Mouse (Mus musculus): ENCODE data around the gene Comt. TPM values are rescaled to one million over a fixed set of nuclear protein-coding genes. Genes with fewer than 3 reads are reported as not detected.

Gene Comt
- total RNA-seq, 1 experiment, result 40.1 TPM

DNA sequence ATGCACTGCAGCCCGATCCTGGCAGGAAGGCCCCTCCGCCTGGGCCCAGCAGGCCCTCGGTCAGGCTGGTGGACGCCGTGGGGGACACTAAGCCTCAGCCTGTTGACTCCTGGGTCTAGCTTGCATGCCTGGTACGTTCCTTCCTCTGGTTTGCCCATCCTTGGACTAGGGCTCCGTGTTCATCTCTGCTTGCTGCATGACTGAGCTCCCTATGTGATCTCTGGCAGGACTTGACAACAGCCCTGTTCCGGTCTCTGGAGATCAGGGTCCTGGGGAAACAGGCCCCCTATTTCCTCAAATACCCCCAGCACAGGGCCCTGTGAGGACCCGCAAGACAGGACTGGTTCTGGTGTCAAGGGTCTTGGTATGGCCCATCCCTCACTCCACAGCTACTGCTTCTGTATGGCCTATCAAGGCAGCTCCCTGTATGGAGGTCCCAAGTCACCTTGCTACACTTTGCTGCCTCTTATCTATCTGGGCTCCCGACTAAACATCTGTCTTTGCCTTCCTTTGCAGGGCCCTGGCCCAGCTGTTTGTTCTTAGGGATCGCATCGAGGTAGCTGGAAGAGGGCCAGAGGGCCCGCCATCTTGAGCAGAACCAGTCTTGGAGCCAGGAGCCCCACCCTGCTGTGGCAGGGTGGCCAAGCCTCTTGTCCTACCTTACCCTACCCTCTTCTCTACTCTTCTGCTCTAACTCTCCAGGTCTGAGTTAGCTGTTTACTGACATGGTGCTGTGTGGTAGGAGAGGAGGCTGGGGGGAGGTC is 21.4 kb downstream of the Comt start:
- no peak overlapping the region for H3K4me3 ChIP-seq (ENCODE audit: insufficient read depth in 1 of 2, low read depth in 1 of 2, low read length in 2 of 2, poor library complexity in 1 of 2, severe bottlenecking in 1 of 2)
- H3K9ac ChIP-seq (ENCODE audit: insufficient read depth, low read depth, low read length, poor library complexity, severe bottlenecking), result no peak overlapping the region
- DNase-seq (ENCODE audit: low read depth, low spot score), result no peak
- in situ Hi-C loops (cut with MboI; ENCODE audit: low sequenced_read_pairs in 2 of 2, unreplicated experiment in 2 of 2), result no loop called here
- H3K27ac ChIP-seq (ENCODE audit: insufficient read depth, low read depth, low read length, poor library complexity, severe bottlenecking), result no peak overlapping the region
- H3K4me1 ChIP-seq (ENCODE audit: control insufficient read depth in 2 of 2, insufficient read depth in 2 of 2, low read length in 2 of 2, poor library complexity in 1 of 2), result peaks cover 0 to 12% of the 10 kb centered on the region in 2 experiments; a peak in 1 of 4 replicates
- no peaks in the 10 kb centered on the region for H3K9me3 ChIP-seq (ENCODE audit: control insufficient read depth, insufficient read depth, low read depth, low read length)
- no peak for TF ChIP-seq ZC3H11A (IDR thresholded peaks at IDR 0.05; ENCODE audit: borderline replicate concordance, low read depth, low read length)
- TF ChIP-seq MAFK (IDR thresholded peaks at IDR 0.05; ENCODE audit: insufficient read depth, low read depth, low read length), result no peak
- no peak for TF ChIP-seq ZNF384 (IDR thresholded peaks at IDR 0.05; ENCODE audit: low read depth, low read length)
- no peak for TF ChIP-seq CHD2 (IDR thresholded peaks at IDR 0.05; ENCODE audit: low read depth, low read length)
- no peak for TF ChIP-seq HCFC1 (IDR thresholded peaks at IDR 0.05; ENCODE audit: borderline replicate concordance, insufficient read depth, low read length)
- peaks cover 38% of the 10 kb centered on the region for H3K36me3 ChIP-seq (ENCODE audit: control insufficient read depth, insufficient read depth, low read length, poor library complexity, severe bottlenecking)

DNA sequence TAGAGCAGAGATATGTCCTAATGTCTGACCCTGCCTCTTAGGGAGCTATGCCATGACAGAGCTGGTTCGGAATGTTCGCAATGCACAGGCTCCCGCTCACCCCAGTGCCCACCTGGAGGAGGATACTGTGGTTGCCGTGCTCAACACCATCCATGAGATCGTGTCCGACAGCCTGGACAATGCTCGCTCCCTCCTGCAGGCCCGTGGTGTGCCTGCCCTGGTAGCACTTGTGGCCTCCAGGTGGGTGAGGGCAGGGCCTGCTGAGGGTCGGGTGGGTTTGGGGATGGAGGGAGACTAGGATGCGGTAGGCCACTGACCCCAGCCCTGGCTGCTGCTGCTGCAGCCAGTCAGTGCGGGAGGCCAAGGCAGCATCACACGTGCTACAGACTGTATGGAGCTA is 23.4 kb downstream of the Comt start:
- in situ Hi-C loops (cut with MboI; ENCODE audit: low sequenced_read_pairs in 2 of 2, unreplicated experiment in 2 of 2), result no loop called here
- Histone ChIP-seq H3K4me1 (ENCODE audit: control insufficient read depth in 2 of 2, insufficient read depth in 2 of 2, low read length in 2 of 2, poor library complexity in 1 of 2) (peaks cover 0 to 17% of the 10 kb centered on the region in 2 experiments; a peak in 1 of 4 replicates), H3K36me3 (ENCODE audit: control insufficient read depth, insufficient read depth, low read length, poor library complexity, severe bottlenecking) (peaks cover 46% of the 10 kb centered on the region), H3K9me3 (ENCODE audit: control insufficient read depth, insufficient read depth, low read depth, low read length) (no peaks in the 10 kb centered on the region), H3K9ac (ENCODE audit: insufficient read depth, low read depth, low read length, poor library complexity, severe bottlenecking) (no peak overlapping the region), H3K27ac (ENCODE audit: insufficient read depth, low read depth, low read length, poor library complexity, severe bottlenecking) (no peak overlapping the region), H3K4me3 (ENCODE audit: insufficient read depth in 1 of 2, low read depth in 1 of 2, low read length in 2 of 2, poor library complexity in 1 of 2, severe bottlenecking in 1 of 2) (no peak overlapping the region)
- TF ChIP-seq CHD2 (IDR thresholded peaks at IDR 0.05; ENCODE audit: low read depth, low read length) (no peak), HCFC1 (IDR thresholded peaks at IDR 0.05; ENCODE audit: borderline replicate concordance, insufficient read depth, low read length) (no peak), MAFK (IDR thresholded peaks at IDR 0.05; ENCODE audit: insufficient read depth, low read depth, low read length) (no peak), ZC3H11A (IDR thresholded peaks at IDR 0.05; ENCODE audit: borderline replicate concordance, low read depth, low read length) (no peak), ZNF384 (IDR thresholded peaks at IDR 0.05; ENCODE audit: low read depth, low read length) (no peak)
- no peak for DNase-seq (ENCODE audit: low read depth, low spot score)

GRCm38 (mm10) chr16:18400472-18401216 is 26.0 kb downstream of the Comt start:
- no peak overlapping the region for H3K27ac ChIP-seq (ENCODE audit: insufficient read depth, low read depth, low read length, poor library complexity, severe bottlenecking)
- peaks cover 54% of the 10 kb centered on the region for H3K36me3 ChIP-seq (ENCODE audit: control insufficient read depth, insufficient read depth, low read length, poor library complexity, severe bottlenecking)
- no peak for DNase-seq (ENCODE audit: low read depth, low spot score)
- no peaks in the 10 kb centered on the region for H3K9me3 ChIP-seq (ENCODE audit: control insufficient read depth, insufficient read depth, low read depth, low read length)
- peaks cover 2 to 21% of the 10 kb centered on the region in 2 experiments; a peak in 3 of 4 replicates for H3K4me1 ChIP-seq (ENCODE audit: control insufficient read depth in 2 of 2, insufficient read depth in 2 of 2, low read length in 2 of 2, poor library complexity in 1 of 2)
- in situ Hi-C loops (cut with MboI; ENCODE audit: low sequenced_read_pairs in 2 of 2, unreplicated experiment in 2 of 2), result no loop called here
- no peak overlapping the region for H3K9ac ChIP-seq (ENCODE audit: insufficient read depth, low read depth, low read length, poor library complexity, severe bottlenecking)
- H3K4me3 ChIP-seq (ENCODE audit: insufficient read depth in 1 of 2, low read depth in 1 of 2, low read length in 2 of 2, poor library complexity in 1 of 2, severe bottlenecking in 1 of 2), result no peak overlapping the region
- no peak for TF ChIP-seq MAFK (IDR thresholded peaks at IDR 0.05; ENCODE audit: insufficient read depth, low read depth, low read length)
- TF ChIP-seq CHD2 (IDR thresholded peaks at IDR 0.05; ENCODE audit: low read depth, low read length), result no peak
- no peak for TF ChIP-seq HCFC1 (IDR thresholded peaks at IDR 0.05; ENCODE audit: borderline replicate concordance, insufficient read depth, low read length)
- no peak for TF ChIP-seq ZC3H11A (IDR thresholded peaks at IDR 0.05; ENCODE audit: borderline replicate concordance, low read depth, low read length)
- no peak for TF ChIP-seq ZNF384 (IDR thresholded peaks at IDR 0.05; ENCODE audit: low read depth, low read length)

DNA sequence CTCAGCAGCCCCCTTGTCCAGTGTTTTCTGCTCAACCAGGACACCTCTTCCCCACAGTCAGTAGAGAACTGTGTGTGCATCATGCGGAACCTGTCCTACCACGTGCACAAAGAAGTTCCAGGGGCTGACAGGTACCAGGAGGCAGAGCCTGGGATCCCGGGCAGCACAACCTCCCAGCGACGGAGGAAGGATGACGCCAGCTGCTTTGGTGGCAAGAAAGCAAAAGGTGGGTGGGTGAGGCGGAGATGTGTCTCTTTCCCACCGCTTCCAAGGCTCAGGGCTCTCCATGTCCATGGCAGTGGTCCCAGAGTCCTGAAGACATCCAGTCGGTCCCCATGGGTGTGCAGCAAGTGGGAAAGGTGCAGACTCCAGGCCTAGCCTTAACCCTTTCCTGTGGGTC is 26.6 kb downstream of the Comt start:
- in situ Hi-C loops (cut with MboI; ENCODE audit: low sequenced_read_pairs in 2 of 2, unreplicated experiment in 2 of 2), result no loop called here
- no peak for TF ChIP-seq ZNF384 (IDR thresholded peaks at IDR 0.05; ENCODE audit: low read depth, low read length)
- TF ChIP-seq MAFK (IDR thresholded peaks at IDR 0.05; ENCODE audit: insufficient read depth, low read depth, low read length), result no peak
- TF ChIP-seq HCFC1 (IDR thresholded peaks at IDR 0.05; ENCODE audit: borderline replicate concordance, insufficient read depth, low read length), result no peak
- no peak for TF ChIP-seq ZC3H11A (IDR thresholded peaks at IDR 0.05; ENCODE audit: borderline replicate concordance, low read depth, low read length)
- no peak for TF ChIP-seq CHD2 (IDR thresholded peaks at IDR 0.05; ENCODE audit: low read depth, low read length)
- Histone ChIP-seq H3K27ac (ENCODE audit: insufficient read depth, low read depth, low read length, poor library complexity, severe bottlenecking) (no peak overlapping the region), H3K4me1 (ENCODE audit: control insufficient read depth in 2 of 2, insufficient read depth in 2 of 2, low read length in 2 of 2, poor library complexity in 1 of 2) (peaks cover 4 to 21% of the 10 kb centered on the region in 2 experiments; a peak in 3 of 4 replicates), H3K4me3 (ENCODE audit: insufficient read depth in 1 of 2, low read depth in 1 of 2, low read length in 2 of 2, poor library complexity in 1 of 2, severe bottlenecking in 1 of 2) (no peak overlapping the region), H3K36me3 (ENCODE audit: control insufficient read depth, insufficient read depth, low read length, poor library complexity, severe bottlenecking) (peaks cover 54% of the 10 kb centered on the region), H3K9ac (ENCODE audit: insufficient read depth, low read depth, low read length, poor library complexity, severe bottlenecking) (no peak overlapping the region), H3K9me3 (ENCODE audit: control insufficient read depth, insufficient read depth, low read depth, low read length) (no peaks in the 10 kb centered on the region)
- DNase-seq (ENCODE audit: low read depth, low spot score), result no peak
